Mouse (Mus musculus): ENCODE results near the gene Ccna1. TPM values are rescaled to one million over a fixed set of nuclear protein-coding genes. Genes with fewer than 3 reads are reported as not detected.

The Ccna1 gene
- total RNA-seq, 1 experiment = 0.76 TPM

- DNase-seq (ENCODE audit: low read depth, low spot score) = no peak
- no peaks in the 10 kb centered on the region for H3K36me3 ChIP-seq (ENCODE audit: control insufficient read depth, insufficient read depth, low read length, poor library complexity, severe bottlenecking)
- no peak overlapping the region for H3K4me3 ChIP-seq (ENCODE audit: insufficient read depth in 1 of 2, low read depth in 1 of 2, low read length in 2 of 2, poor library complexity in 1 of 2, severe bottlenecking in 1 of 2)
- H3K4me1 ChIP-seq (ENCODE audit: control insufficient read depth in 2 of 2, insufficient read depth in 2 of 2, low read length in 2 of 2, poor library complexity in 1 of 2) = no peaks in the 10 kb centered on the region
- H3K9ac ChIP-seq (ENCODE audit: insufficient read depth, low read depth, low read length, poor library complexity, severe bottlenecking) = no peak overlapping the region
- in situ Hi-C loops (cut with MboI; ENCODE audit: low sequenced_read_pairs in 2 of 2, unreplicated experiment in 2 of 2) = loop anchor here (5.0 to 25.0 kb wide), 2 partner anchors 249 to 254 kb away; partner anchors contain the start of gene Rfxap (in 1 of the 2)
- H3K27ac ChIP-seq (ENCODE audit: insufficient read depth, low read depth, low read length, poor library complexity, severe bottlenecking) = no peak overlapping the region
- no peak for TF ChIP-seq ZNF384 (IDR thresholded peaks at IDR 0.05; ENCODE audit: low read depth, low read length)
- no peak for TF ChIP-seq HCFC1 (IDR thresholded peaks at IDR 0.05; ENCODE audit: borderline replicate concordance, insufficient read depth, low read length)
- H3K9me3 ChIP-seq (ENCODE audit: control insufficient read depth, insufficient read depth, low read depth, low read length) = no peaks in the 10 kb centered on the region
These were observed 10.7 kb upstream of the Ccna1 start for GRCm38 (mm10) chr3:55065738-55066665.

- no peak overlapping the region for H3K4me3 ChIP-seq (ENCODE audit: insufficient read depth in 1 of 2, low read depth in 1 of 2, low read length in 2 of 2, poor library complexity in 1 of 2, severe bottlenecking in 1 of 2)
- in situ Hi-C loops (cut with MboI; ENCODE audit: low sequenced_read_pairs in 2 of 2, unreplicated experiment in 2 of 2) = loop anchor here in 1 of 2 experiments (25.0 kb wide), 1 partner anchor 252 kb away; the partner anchor contains the start of gene Rfxap
- TF ChIP-seq HCFC1 (IDR thresholded peaks at IDR 0.05; ENCODE audit: borderline replicate concordance, insufficient read depth, low read length) = no peak
- no peak for TF ChIP-seq ZNF384 (IDR thresholded peaks at IDR 0.05; ENCODE audit: low read depth, low read length)
- peak; percentile 87 for TF ChIP-seq ZC3H11A (IDR thresholded peaks at IDR 0.05; ENCODE audit: borderline replicate concordance, low read depth, low read length)
- H3K27ac ChIP-seq (ENCODE audit: insufficient read depth, low read depth, low read length, poor library complexity, severe bottlenecking) = no peak overlapping the region
- H3K36me3 ChIP-seq (ENCODE audit: control insufficient read depth, insufficient read depth, low read length, poor library complexity, severe bottlenecking) = no peaks in the 10 kb centered on the region
- DNase-seq (ENCODE audit: low read depth, low spot score) = peak; percentile 75
- no peaks in the 10 kb centered on the region for H3K4me1 ChIP-seq (ENCODE audit: control insufficient read depth in 2 of 2, insufficient read depth in 2 of 2, low read length in 2 of 2, poor library complexity in 1 of 2)
- H3K9ac ChIP-seq (ENCODE audit: insufficient read depth, low read depth, low read length, poor library complexity, severe bottlenecking) = no peak overlapping the region
- no peaks in the 10 kb centered on the region for H3K9me3 ChIP-seq (ENCODE audit: control insufficient read depth, insufficient read depth, low read depth, low read length)
These were observed 9.1 kb upstream of the Ccna1 start for GRCm38 (mm10) chr3:55064396-55064795.

GRCm38 (mm10) chr3:55062653-55063052 is 7.4 kb upstream of the Ccna1 start:
- no peak overlapping the region for H3K27ac ChIP-seq (ENCODE audit: insufficient read depth, low read depth, low read length, poor library complexity, severe bottlenecking)
- H3K36me3 ChIP-seq (ENCODE audit: control insufficient read depth, insufficient read depth, low read length, poor library complexity, severe bottlenecking) = no peaks in the 10 kb centered on the region
- no peaks in the 10 kb centered on the region for H3K9me3 ChIP-seq (ENCODE audit: control insufficient read depth, insufficient read depth, low read depth, low read length)
- H3K9ac ChIP-seq (ENCODE audit: insufficient read depth, low read depth, low read length, poor library complexity, severe bottlenecking) = no peak overlapping the region
- TF ChIP-seq ZC3H11A (IDR thresholded peaks at IDR 0.05; ENCODE audit: borderline replicate concordance, low read depth, low read length) = no peak
- TF ChIP-seq CHD2 (IDR thresholded peaks at IDR 0.05; ENCODE audit: low read depth, low read length) = no peak
- H3K4me1 ChIP-seq (ENCODE audit: control insufficient read depth in 2 of 2, insufficient read depth in 2 of 2, low read length in 2 of 2, poor library complexity in 1 of 2) = no peaks in the 10 kb centered on the region
- DNase-seq (ENCODE audit: low read depth, low spot score) = no peak
- in situ Hi-C loops (cut with MboI; ENCODE audit: low sequenced_read_pairs in 2 of 2, unreplicated experiment in 2 of 2) = loop anchor here in 1 of 2 experiments (25.0 kb wide), 1 partner anchor 250 kb away; the partner anchor contains the start of gene Rfxap
- no peak overlapping the region for H3K4me3 ChIP-seq (ENCODE audit: insufficient read depth in 1 of 2, low read depth in 1 of 2, low read length in 2 of 2, poor library complexity in 1 of 2, severe bottlenecking in 1 of 2)

GRCm38 (mm10) chr3:55056376-55056775 is 1.1 kb upstream of the Ccna1 start:
- TF ChIP-seq ZNF384 (IDR thresholded peaks at IDR 0.05; ENCODE audit: low read depth, low read length) (no peak), CHD2 (IDR thresholded peaks at IDR 0.05; ENCODE audit: low read depth, low read length) (no peak), HCFC1 (IDR thresholded peaks at IDR 0.05; ENCODE audit: borderline replicate concordance, insufficient read depth, low read length) (no peak), ZC3H11A (IDR thresholded peaks at IDR 0.05; ENCODE audit: borderline replicate concordance, low read depth, low read length) (no peak), MAFK (IDR thresholded peaks at IDR 0.05; ENCODE audit: insufficient read depth, low read depth, low read length) (no peak)
- Histone ChIP-seq H3K9ac (ENCODE audit: insufficient read depth, low read depth, low read length, poor library complexity, severe bottlenecking) (no peak overlapping the region), H3K9me3 (ENCODE audit: control insufficient read depth, insufficient read depth, low read depth, low read length) (no peaks in the 10 kb centered on the region), H3K27ac (ENCODE audit: insufficient read depth, low read depth, low read length, poor library complexity, severe bottlenecking) (no peak overlapping the region), H3K4me3 (ENCODE audit: insufficient read depth in 1 of 2, low read depth in 1 of 2, low read length in 2 of 2, poor library complexity in 1 of 2, severe bottlenecking in 1 of 2) (no peak overlapping the region), H3K36me3 (ENCODE audit: control insufficient read depth, insufficient read depth, low read length, poor library complexity, severe bottlenecking) (no peaks in the 10 kb centered on the region), H3K4me1 (ENCODE audit: control insufficient read depth in 2 of 2, insufficient read depth in 2 of 2, low read length in 2 of 2, poor library complexity in 1 of 2) (peaks cover 2 to 4% of the 10 kb centered on the region in 2 experiments; a peak in 1 of 4 replicates)
- no peak for DNase-seq (ENCODE audit: low read depth, low spot score)
- in situ Hi-C loops (cut with MboI; ENCODE audit: low sequenced_read_pairs in 2 of 2, unreplicated experiment in 2 of 2) = loop anchor here in 1 of 2 experiments (25.0 kb wide), 1 partner anchor 244 kb away; the partner anchor contains the start of gene Rfxap
